Comparison of ENCODE assay signal across 9 mouse cellular contexts in the genomic region with DNA sequence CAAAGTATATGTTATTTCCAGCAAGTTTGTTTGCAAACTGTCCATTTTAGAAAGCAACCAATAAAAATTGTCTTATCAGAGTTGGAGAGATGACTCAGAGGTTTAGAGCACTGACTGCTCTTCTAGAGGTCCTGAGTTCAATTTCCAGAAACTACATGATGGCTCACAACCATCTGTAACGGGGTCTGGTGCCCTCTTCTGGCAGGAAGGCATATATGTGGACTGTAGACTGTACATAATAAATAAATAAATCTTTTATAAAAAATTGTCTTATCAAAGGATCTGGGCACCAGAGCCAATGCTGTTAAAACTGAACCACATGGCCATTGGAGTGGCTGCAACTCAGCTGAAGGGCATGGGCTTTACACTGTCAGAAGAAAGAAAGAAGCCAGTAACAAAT. TPM values are rescaled to one million over a fixed set of nuclear protein-coding genes. Genes with fewer than 3 reads are reported as not detected.
DNase-seq lines count a peak whose midpoint lies in the region; ATAC-seq and TF ChIP-seq lines count a peak whose summit lies in the region.
"Had no signal": no experiment of that assay in that cellular context is flagged by ENCODE, and none has a peak within 500 bp of the region (broad histone marks: within the 10 kb centered on the region; RNA-seq: fewer than 3 reads in every experiment).

No protein-coding gene starts in this region.

- no peaks in the 10 kb centered on the region for H3K79me2 ChIP-seq in MEL (ENCODE audit: control insufficient read depth, insufficient read depth, low read length, poor library complexity)

- peak; percentile 26 to 39 for DNase-seq in heart, postnatal 10 days
- DNase-seq in 416B (ENCODE audit: low read depth) = peak; percentile 71
- peak; percentile 67 for DNase-seq in MEL (ENCODE audit: low read depth, low spot score)
- DNase-seq in liver, postnatal 0 days = no peak
- DNase-seq in testis, postnatal 10 days (ENCODE audit: low spot score) = no peak
- no peak for DNase-seq in midbrain, embryonic 14.5 days
- DNase-seq in right cerebral cortex, postnatal 25 days = no peak

- TF ChIP-seq POLR2A in MEL (IDR thresholded peaks at IDR 0.05; ENCODE audit: control insufficient read depth in 1 of 2, insufficient read depth in 1 of 2, low read depth in 1 of 2, low read length in 2 of 2, poor library complexity in 1 of 2) = no peak

- H3K4me2 ChIP-seq in heart, embryonic 12.5 days = no peak overlapping the region
- no peak overlapping the region for H3K4me2 ChIP-seq in liver, postnatal 0 days (ENCODE audit: low read depth, low read length)
- no peak overlapping the region for H3K4me2 ChIP-seq in midbrain, embryonic 14.5 days (ENCODE audit: low read length)

- no peak for TF ChIP-seq EP300 in MEL (IDR thresholded peaks at IDR 0.05; ENCODE audit: low read depth in 1 of 2, low read length in 2 of 2)
- no peak for TF ChIP-seq EP300 in liver, postnatal 0 days (IDR thresholded peaks at IDR 0.05; ENCODE audit: low read depth)

- peak; percentile 27 for TF ChIP-seq RAD21 in MEL (IDR thresholded peaks at IDR 0.05; ENCODE audit: low read depth, low read length)

- no peak overlapping the region for H3K27ac ChIP-seq in heart, embryonic 12.5 days (ENCODE audit: poor library complexity, severe bottlenecking)
- no peak overlapping the region for H3K27ac ChIP-seq in MEL (ENCODE audit: control insufficient read depth, low read depth, low read length)
- H3K27ac ChIP-seq in liver, postnatal 0 days (ENCODE audit: low read depth) = no peak overlapping the region
- H3K27ac ChIP-seq in midbrain, embryonic 14.5 days (replicated peaks; ENCODE audit: low read depth, low read length) = no peak overlapping the region

- no peak overlapping the region for H3K4me3 ChIP-seq in heart, embryonic 12.5 days
- no peak overlapping the region for H3K4me3 ChIP-seq in MEL (ENCODE audit: control insufficient read depth in 1 of 2, insufficient read depth in 1 of 2, low read depth in 2 of 2, low read length in 2 of 2)
- H3K4me3 ChIP-seq in liver, postnatal 0 days (ENCODE audit: low read depth, low read length) = no peak overlapping the region
- H3K4me3 ChIP-seq in midbrain, embryonic 14.5 days (replicated peaks; ENCODE audit: low read depth, low read length) = no peak overlapping the region
- H3K4me3 ChIP-seq: megakaryocyte, embryonic 14.5 days had no signal

- 75% methylated on average over 1 of the region's 1 CpGs for WGBS in heart, embryonic 12.5 days
- WGBS in liver, postnatal 0 days (ENCODE audit: insufficient replicate concordance) = 70% methylated on average over 1 of the region's 1 CpGs
- WGBS in midbrain, embryonic 14.5 days = 87% methylated on average over 1 of the region's 1 CpGs

- H3K36me3 ChIP-seq in heart, embryonic 12.5 days = peaks cover 60% of the 10 kb centered on the region
- H3K36me3 ChIP-seq in MEL (ENCODE audit: control insufficient read depth in 1 of 2, insufficient read depth in 2 of 2, low read length in 2 of 2) = peaks cover 0 to 2% of the 10 kb centered on the region in 2 experiments; a peak in 3 of 4 replicates
- peaks cover 45% of the 10 kb centered on the region for H3K36me3 ChIP-seq in liver, postnatal 0 days (replicated peaks; ENCODE audit: insufficient read depth, low read length)
- H3K36me3 ChIP-seq in midbrain, embryonic 14.5 days (ENCODE audit: control insufficient read depth, insufficient read depth, low read length) = peaks cover 61% of the 10 kb centered on the region

- H3K4me1 ChIP-seq in heart, embryonic 12.5 days (replicated peaks) = no peaks in the 10 kb centered on the region
- H3K4me1 ChIP-seq in MEL (ENCODE audit: control insufficient read depth in 1 of 2, insufficient read depth in 2 of 2, low read length in 2 of 2) = no peaks in the 10 kb centered on the region
- no peaks in the 10 kb centered on the region for H3K4me1 ChIP-seq in liver, postnatal 0 days (ENCODE audit: insufficient read depth)
- H3K4me1 ChIP-seq in midbrain, embryonic 14.5 days (ENCODE audit: control insufficient read depth, insufficient read depth, low read length) = no peaks in the 10 kb centered on the region
- H3K4me1 ChIP-seq: megakaryocyte, embryonic 14.5 days had no signal

- intact Hi-C loops in heart, postnatal 10 days (cut with DNase I) = no loop called here

- no peak overlapping the region for H3K9ac ChIP-seq in heart, embryonic 12.5 days
- H3K9ac ChIP-seq in MEL (ENCODE audit: control insufficient read depth, low read depth, low read length, poor library complexity, severe bottlenecking) = no peak overlapping the region
- H3K9ac ChIP-seq in liver, postnatal 0 days (replicated peaks) = no peak overlapping the region
- no peak overlapping the region for H3K9ac ChIP-seq in midbrain, embryonic 14.5 days (replicated peaks; ENCODE audit: low read length)

- no peaks in the 10 kb centered on the region for H3K27me3 ChIP-seq in heart, embryonic 12.5 days (replicated peaks)
- H3K27me3 ChIP-seq in MEL (ENCODE audit: control insufficient read depth in 1 of 2, insufficient read depth in 2 of 2, low read length in 2 of 2) = no peaks in the 10 kb centered on the region
- no peaks in the 10 kb centered on the region for H3K27me3 ChIP-seq in liver, postnatal 0 days (ENCODE audit: insufficient read depth, low read length)
- no peaks in the 10 kb centered on the region for H3K27me3 ChIP-seq in midbrain, embryonic 14.5 days (ENCODE audit: control insufficient read depth, insufficient read depth, low read length)
- H3K27me3 ChIP-seq: megakaryocyte, embryonic 14.5 days had no signal

- no peaks in the 10 kb centered on the region for H3K9me3 ChIP-seq in heart, embryonic 12.5 days (replicated peaks)
- H3K9me3 ChIP-seq in MEL (replicated peaks; ENCODE audit: insufficient read depth, low read length) = no peaks in the 10 kb centered on the region
- H3K9me3 ChIP-seq in liver, postnatal 0 days (ENCODE audit: low read length) = no peaks in the 10 kb centered on the region
- H3K9me3 ChIP-seq in midbrain, embryonic 14.5 days (ENCODE audit: control insufficient read depth, low read length) = no peaks in the 10 kb centered on the region
- H3K9me3 ChIP-seq: megakaryocyte, embryonic 14.5 days had no signal

- peak; percentile 34 to 48 (median 42) for TF ChIP-seq CTCF in MEL (IDR thresholded peaks at IDR 0.05 in 2 of 3, conservative IDR thresholded peaks at IDR 0.05 in 1 of 3; ENCODE audit: control insufficient read depth in 1 of 3, insufficient read depth in 1 of 3, low read depth in 2 of 3, low read length in 3 of 3, poor library complexity in 1 of 3, severe bottlenecking in 1 of 3)
- TF ChIP-seq CTCF in liver, postnatal 0 days (IDR thresholded peaks at IDR 0.05; ENCODE audit: low read depth) = peak; percentile 55

- ATAC-seq in heart, embryonic 12.5 days (ENCODE audit: insufficient number of reproducible peaks, low FRiP score) = no peak
- ATAC-seq in liver, postnatal 0 days = no peak
- no peak for ATAC-seq in midbrain, embryonic 14.5 days (ENCODE audit: low FRiP score, low TSS enrichment)

TF ChIP-seq in MEL, 35 proteins besides CTCF, POLR2A, EP300 and RAD21:
- TF ChIP-seq SMC3 (IDR thresholded peaks at IDR 0.05; ENCODE audit: low read depth, low read length) = peak; percentile 33
- no peak for TF ChIP-seq TCF12 (IDR thresholded peaks at IDR 0.05; ENCODE audit: low read depth, low read length)
- 0 out of 2 replicates have a peak, but pooled peaks have one; percentile 19 for TF ChIP-seq GATA1 (IDR thresholded peaks at IDR 0.05; ENCODE audit: low read depth, low read length)

RNA-seq across cellular contexts. Expression of gene Cdadc1, which starts 7.1 kb away (rescaled TPM):
- total RNA-seq in heart, postnatal 10 days (2021) = 10 to 100 TPM; 37.5 to 38.9 TPM
- polyA plus RNA-seq in heart, embryonic 12.5 days (2016; fragmentation: Nextera tagmentation; extraction: Ambion mirVana) = 29.3 and 33.0 TPM in 2 replicates
- 13.0 and 16.4 TPM in 2 replicates for total RNA-seq in MEL (2012; rRNA removed)
- 10 to 100 TPM in 1 of 2 experiments, not detected in 1; 23.8 TPM for polyA plus RNA-seq in MEL (2012; ENCODE audit: insufficient read depth in 1 of 2, insufficient read length in 2 of 2, low read depth in 1 of 2, low replicate concordance in 2 of 2, missing spikeins in 1 of 2)
- 17.7 and 19.4 TPM in 2 replicates for polyA plus RNA-seq in liver, postnatal 0 days (2015; fragmentation: Nextera tagmentation; extraction: Ambion mirVana)
- polyA plus RNA-seq in midbrain, embryonic 14.5 days (2014; fragmentation: Nextera tagmentation; extraction: Ambion mirVana) = 31.6 and 39.4 TPM in 2 replicates

RNA-seq across cellular contexts. Expression of gene Shisa2, which starts 34.5 kb away (rescaled TPM):
- 1 to 10 TPM; 1.0 to 1.3 TPM for total RNA-seq in heart, postnatal 10 days (2021)
- polyA plus RNA-seq in heart, embryonic 12.5 days (2016; fragmentation: Nextera tagmentation; extraction: Ambion mirVana) = 31.8 and 32.7 TPM in 2 replicates
- total RNA-seq in MEL (2012; rRNA removed) = not detected in 2 replicates
- polyA plus RNA-seq in MEL (2012; ENCODE audit: insufficient read depth in 1 of 2, insufficient read length in 2 of 2, low read depth in 1 of 2, low replicate concordance in 2 of 2, missing spikeins in 1 of 2) = not detected
- 0.26 and 0.50 TPM in 2 replicates for polyA plus RNA-seq in liver, postnatal 0 days (2015; fragmentation: Nextera tagmentation; extraction: Ambion mirVana)
- polyA plus RNA-seq in midbrain, embryonic 14.5 days (2014; fragmentation: Nextera tagmentation; extraction: Ambion mirVana) = 4.9 and 5.4 TPM in 2 replicates

Comparison
In these comparisons a context has a peak if more than half of its experiments do, and no peak if none do; other contexts are left out.
1. DNase-seq: peak in heart, postnatal 10 days (2 of 2), 416B (single experiment) and MEL (single experiment); none in liver, postnatal 0 days (single experiment), testis, postnatal 10 days (single experiment), midbrain, embryonic 14.5 days (single experiment) and right cerebral cortex, postnatal 25 days (single experiment).